Mouse (Mus musculus) midbrain, postnatal 0 days (tissue): ENCODE measurements around the gene Ppcs. TPM values are rescaled to one million over a fixed set of nuclear protein-coding genes. Genes with fewer than 3 reads are reported as not detected.

Experiments used
- ATAC-seq: fragments of 200-750 bp; cut with Nextera tagmentation; 2 replicates; pipeline ENCODE4 v1.8.0; 2017; ENCODE audit warnings: moderate number of reproducible peaks, mild to moderate bottlenecking, moderate TSS enrichment, moderate library complexity; ENCODE audit not compliant: low FRiP score
- DNase-seq: peaks from one replicate; pipeline ENCODE4 v3.0.0-alpha.2; 2015; ENCODE audit warnings: low spot score
- H3K27ac ChIP-seq: fragments of 300-500 bp; sonication (generic); 2 replicates; pipeline ENCODE4 v1.5.1; 2014; ENCODE audit warnings: low read depth, mild to moderate bottlenecking, low read length, mixed read lengths
- H3K27me3 ChIP-seq: fragments of 300-500 bp; sonication (generic); 2 replicates; pipeline ENCODE4 v1.6.1; 2014; ENCODE audit warnings: low read length, control low read depth, mixed read lengths; ENCODE audit not compliant: insufficient read depth
- H3K36me3 ChIP-seq: fragments of 300-500 bp; sonication (generic); 2 replicates; pipeline ENCODE4 v1.6.1; 2014; ENCODE audit warnings: low read length, control low read depth, mixed read lengths; ENCODE audit not compliant: insufficient read depth
- H3K4me1 ChIP-seq: fragments of 300-500 bp; sonication (generic); 2 replicates; pipeline ENCODE4 v1.6.1; 2014; ENCODE audit warnings: mild to moderate bottlenecking, control low read depth, antibody characterized with exemption, low read length, mixed read lengths; ENCODE audit not compliant: insufficient read depth
- H3K4me2 ChIP-seq: fragments of 300-500 bp; sonication (generic); 2 replicates; pipeline ENCODE4 v1.6.1; 2014; ENCODE audit warnings: low read depth, mild to moderate bottlenecking, low read length, mixed read lengths; ENCODE audit not compliant: poor library complexity, severe bottlenecking
- H3K4me3 ChIP-seq: fragments of 300-500 bp; sonication (generic); 2 replicates; pipeline ENCODE4 v1.5.1; 2014; ENCODE audit warnings: low read depth, mild to moderate bottlenecking, low read length, moderate library complexity
- H3K9ac ChIP-seq: fragments of 300-500 bp; sonication (generic); replicated peaks from 2 replicates; pipeline ENCODE4 v1.6.1; 2014; ENCODE audit warnings: mild to moderate bottlenecking, low read length, moderate library complexity, mixed read lengths; ENCODE audit not compliant: poor library complexity, severe bottlenecking
- H3K9me3 ChIP-seq: fragments of 300-500 bp; sonication (generic); 2 replicates; pipeline ENCODE4 v1.6.1; 2016; ENCODE audit warnings: low read length, control low read depth
- CTCF ChIP-seq: IDR thresholded peaks from 2 replicates; pipeline ENCODE4 v1.5.1; 2016; ENCODE audit warnings: antibody characterized with exemption, mild to moderate bottlenecking
- WGBS: fragments of 180-500 bp; shearing (Covaris S2); extraction: QIAGEN DNeasy Blood & Tissue Kit; methylation state at CpG from one replicate; pipeline ENCODE4 v1.1.7; 2014; 5-methylcytosine and 5-hydroxymethylcytosine counted together
- polyA plus RNA-seq: library from polyadenylated mRNA; unstranded; fragments of >200 nt; fragmentation: Nextera tagmentation; extraction: Ambion mirVana; gene quantifications from 2 replicates; pipeline ENCODE4 v1.2.1, GENCODE M21; 2015
- total RNA-seq: library from RNA; depleted of rRNA; stranded (reverse); fragments of >200 nt; gene quantifications from 2 replicates; pipeline ENCODE4 v1.2.3, GENCODE M21; 2014

Gene Ppcs
- total and polyA plus RNA-seq, 2 experiments from 2014 or later = 19.2 to 23.4 TPM

DNA sequence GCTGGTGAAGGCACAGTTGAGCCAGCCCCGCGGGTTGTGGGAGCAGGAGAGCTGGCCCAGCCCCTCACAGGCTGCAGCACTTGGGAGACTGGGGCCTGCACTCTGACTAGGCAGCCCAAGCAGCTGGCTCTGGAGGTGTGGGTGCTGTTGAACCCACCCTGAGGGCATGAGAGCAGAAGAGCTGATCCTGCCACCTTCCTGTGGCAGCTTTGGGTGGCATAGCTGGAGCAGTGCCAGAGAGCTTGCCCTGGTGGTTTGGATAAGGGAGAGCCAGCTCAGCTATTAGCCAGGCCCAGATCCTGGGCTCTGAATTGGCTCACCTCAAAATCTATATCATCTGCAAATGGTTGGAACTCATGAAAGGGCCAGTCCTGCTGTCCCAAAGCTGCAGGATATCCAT lies 5.5 kb upstream of the Ppcs start:
- no peak for TF ChIP-seq CTCF
- H3K9ac ChIP-seq = no peak overlapping the region
- no peak overlapping the region for H3K4me3 ChIP-seq
- no peak overlapping the region for H3K27ac ChIP-seq
- H3K4me1 ChIP-seq = no peaks in the 10 kb centered on the region
- ATAC-seq (no peak), DNase-seq (no peak)
- WGBS = 40% methylated on average over 2 of the region's 2 CpGs
- no peaks in the 10 kb centered on the region for H3K9me3 ChIP-seq
- H3K36me3 ChIP-seq = no peaks in the 10 kb centered on the region
- no peak overlapping the region for H3K4me2 ChIP-seq
- H3K27me3 ChIP-seq = no peaks in the 10 kb centered on the region

DNA sequence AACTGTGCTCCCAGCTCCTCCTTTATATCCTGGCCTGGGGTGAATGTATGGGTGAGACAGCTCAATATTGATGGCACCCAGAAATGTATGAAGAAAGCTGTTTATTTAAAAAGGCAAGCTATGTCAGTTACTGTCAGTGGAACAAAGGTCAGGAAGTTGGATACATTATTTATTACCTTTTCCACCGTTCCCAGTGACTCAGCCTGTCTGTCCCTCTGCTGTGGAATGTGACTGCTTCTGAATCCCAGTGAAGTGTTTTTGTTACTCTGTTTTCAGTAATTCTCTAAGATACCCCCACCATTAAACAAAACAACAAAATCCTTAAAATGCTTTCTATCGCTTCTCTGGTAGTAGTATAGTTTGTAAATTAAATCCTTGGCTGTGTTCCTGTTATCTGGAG lies 3.4 kb upstream of the Ppcs start:
- ATAC-seq = no peak
- no peaks in the 10 kb centered on the region for H3K36me3 ChIP-seq
- no peak overlapping the region for H3K4me2 ChIP-seq
- WGBS = 58% methylated on average over 2 of the region's 2 CpGs
- H3K9ac ChIP-seq = no peak overlapping the region
- H3K27me3 ChIP-seq = no peaks in the 10 kb centered on the region
- TF ChIP-seq CTCF = no peak
- no peak overlapping the region for H3K27ac ChIP-seq
- no peak for DNase-seq
- H3K4me3 ChIP-seq = no peak overlapping the region
- no peaks in the 10 kb centered on the region for H3K9me3 ChIP-seq
- H3K4me1 ChIP-seq = peaks cover 5% of the 10 kb centered on the region; the same call in 1 of the 2 replicates

DNA sequence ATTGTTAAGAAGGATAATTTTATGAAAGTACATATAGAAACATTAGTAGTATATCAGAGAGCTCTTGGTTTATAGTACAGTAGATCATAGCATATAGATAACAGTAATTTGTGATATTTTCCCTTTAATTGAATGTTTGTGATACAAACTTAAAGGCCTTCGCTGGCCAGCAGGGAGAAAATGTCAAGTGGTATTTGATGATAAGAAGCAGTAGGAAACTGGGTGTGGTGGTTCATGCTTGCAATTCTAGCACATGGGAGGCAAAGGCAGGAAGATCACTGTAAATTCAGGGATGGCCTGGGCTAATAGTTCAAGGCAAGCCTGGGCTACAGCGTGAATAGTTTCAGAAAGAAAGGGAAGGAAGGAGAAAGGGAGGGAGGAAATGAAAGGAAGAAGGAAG lies 2.9 kb upstream of the Ppcs start:
- H3K4me2 ChIP-seq = no peak overlapping the region
- no peak overlapping the region for H3K27ac ChIP-seq
- H3K9me3 ChIP-seq = no peaks in the 10 kb centered on the region
- ATAC-seq = no peak
- no peak for TF ChIP-seq CTCF
- no peak overlapping the region for H3K4me3 ChIP-seq
- H3K9ac ChIP-seq = no peak overlapping the region
- no peaks in the 10 kb centered on the region for H3K36me3 ChIP-seq
- no peak for DNase-seq
- no peaks in the 10 kb centered on the region for H3K27me3 ChIP-seq
- WGBS = 89% methylated on average over 2 of the region's 2 CpGs
- peaks cover 5% of the 10 kb centered on the region; the same call in 1 of the 2 replicates for H3K4me1 ChIP-seq

DNA sequence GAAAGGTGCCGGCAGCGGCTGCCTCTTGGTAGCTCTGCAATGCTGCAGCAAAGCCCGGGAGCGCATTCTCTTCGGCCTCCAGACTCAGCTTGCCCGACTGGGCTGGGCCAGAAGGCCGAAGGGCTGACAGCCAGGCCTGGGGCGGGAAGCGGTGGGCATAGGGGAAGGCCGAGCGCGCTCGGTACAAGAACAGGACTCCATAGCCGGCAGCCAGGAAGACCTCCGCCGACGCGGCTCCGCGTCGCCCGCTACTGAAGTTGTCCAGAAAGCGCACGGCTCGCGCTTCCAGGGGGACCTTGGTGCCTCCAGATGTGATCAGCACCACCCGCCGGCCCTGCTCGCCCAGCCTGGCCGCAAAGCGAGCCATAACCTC lies 313 bp downstream of the Ppcs start:
- Histone ChIP-seq H3K4me3 (peak overlapping the region; percentile 49), H3K4me2 (peak overlapping the region; percentile 86), H3K9ac (peak overlapping the region; percentile 60), H3K27ac (peak overlapping the region; percentile 84), H3K36me3 (no peaks in the 10 kb centered on the region), H3K27me3 (no peaks in the 10 kb centered on the region), H3K4me1 (peaks cover 5% of the 10 kb centered on the region; the same call in 1 of the 2 replicates), H3K9me3 (no peaks in the 10 kb centered on the region)
- TF ChIP-seq CTCF = no peak
- peak; percentile 50 for DNase-seq
- no peak; the same call in 1 of the 2 replicates for ATAC-seq
- WGBS = under 1% methylated on average over 30 of the region's 31 CpGs

DNA sequence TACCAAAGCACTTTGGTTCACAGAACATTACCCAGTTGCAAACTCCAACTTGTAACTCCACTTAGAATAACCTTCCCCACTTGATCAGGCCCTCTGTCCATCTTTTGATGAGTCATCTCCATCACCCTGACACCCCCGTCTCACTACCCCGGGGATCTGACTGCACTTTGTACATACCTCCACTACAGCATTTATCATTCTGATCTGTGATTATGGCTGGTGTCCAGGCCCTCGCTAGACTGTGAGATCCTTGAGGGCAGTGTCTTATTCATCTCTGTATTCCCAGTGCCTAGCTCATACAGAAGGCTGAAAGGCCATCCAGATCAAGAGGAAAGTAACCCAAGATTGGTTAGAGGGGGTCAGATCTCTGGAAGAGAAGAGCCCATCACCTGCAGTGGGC lies 1.0 kb downstream of the Ppcs start:
- H3K4me3 ChIP-seq = peak overlapping the region; percentile 49
- peaks cover 5% of the 10 kb centered on the region; the same call in 1 of the 2 replicates for H3K4me1 ChIP-seq
- H3K4me2 ChIP-seq = peak overlapping the region; percentile 86
- H3K27me3 ChIP-seq = no peaks in the 10 kb centered on the region
- 81% methylated on average over 3 of the region's 3 CpGs for WGBS
- no peak for TF ChIP-seq CTCF
- ATAC-seq = no peak
- peak overlapping the region; percentile 60 for H3K9ac ChIP-seq
- H3K9me3 ChIP-seq = no peaks in the 10 kb centered on the region
- no peaks in the 10 kb centered on the region for H3K36me3 ChIP-seq
- DNase-seq = no peak
- H3K27ac ChIP-seq = no peak overlapping the region

DNA sequence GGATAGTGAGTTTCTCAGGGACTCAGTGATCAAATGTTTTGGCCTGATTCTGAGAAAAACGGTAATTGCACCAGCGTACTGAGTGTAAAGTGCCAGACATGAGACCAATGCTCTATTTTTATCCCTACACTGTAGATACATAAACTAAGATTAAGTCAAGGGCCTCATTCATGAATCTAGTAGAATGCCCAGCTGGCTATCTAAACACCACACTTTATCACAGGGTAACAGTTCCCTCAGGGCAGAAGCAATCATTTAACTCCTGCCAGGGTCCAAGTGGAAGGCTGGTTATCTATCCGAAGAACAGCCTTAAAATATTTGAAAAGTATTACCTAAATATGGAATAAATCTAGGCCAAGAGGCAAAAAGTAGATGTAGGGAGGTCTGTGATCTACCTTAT lies 4.3 kb downstream of the Ppcs start:
- Histone ChIP-seq H3K4me2 (no peak overlapping the region), H3K27me3 (no peaks in the 10 kb centered on the region), H3K36me3 (no peaks in the 10 kb centered on the region), H3K9ac (no peak overlapping the region), H3K27ac (no peak overlapping the region), H3K9me3 (no peaks in the 10 kb centered on the region), H3K4me1 (peaks cover 5% of the 10 kb centered on the region; the same call in 1 of the 2 replicates), H3K4me3 (no peak overlapping the region)
- no peak for DNase-seq
- no peak for ATAC-seq
- 93% methylated on average over 3 of the region's 3 CpGs for WGBS
- no peak for TF ChIP-seq CTCF
